Mouse (Mus musculus) liver, adult (tissue): ENCODE data around the gene Gm10974.

Experiments
- GATA4 ChIP-seq: IDR thresholded peaks from 2 replicates; pipeline ENCODE4 v1.6.1; 2014; ENCODE audit warnings: mild to moderate bottlenecking, low read length; ENCODE audit not compliant: insufficient replicate concordance

The Gm10974 gene

GRCm38 (mm10) chr7:66427053-66427436 is 61.3 kb downstream of the Gm10974 start:
- TF ChIP-seq GATA4: no peak

DNA sequence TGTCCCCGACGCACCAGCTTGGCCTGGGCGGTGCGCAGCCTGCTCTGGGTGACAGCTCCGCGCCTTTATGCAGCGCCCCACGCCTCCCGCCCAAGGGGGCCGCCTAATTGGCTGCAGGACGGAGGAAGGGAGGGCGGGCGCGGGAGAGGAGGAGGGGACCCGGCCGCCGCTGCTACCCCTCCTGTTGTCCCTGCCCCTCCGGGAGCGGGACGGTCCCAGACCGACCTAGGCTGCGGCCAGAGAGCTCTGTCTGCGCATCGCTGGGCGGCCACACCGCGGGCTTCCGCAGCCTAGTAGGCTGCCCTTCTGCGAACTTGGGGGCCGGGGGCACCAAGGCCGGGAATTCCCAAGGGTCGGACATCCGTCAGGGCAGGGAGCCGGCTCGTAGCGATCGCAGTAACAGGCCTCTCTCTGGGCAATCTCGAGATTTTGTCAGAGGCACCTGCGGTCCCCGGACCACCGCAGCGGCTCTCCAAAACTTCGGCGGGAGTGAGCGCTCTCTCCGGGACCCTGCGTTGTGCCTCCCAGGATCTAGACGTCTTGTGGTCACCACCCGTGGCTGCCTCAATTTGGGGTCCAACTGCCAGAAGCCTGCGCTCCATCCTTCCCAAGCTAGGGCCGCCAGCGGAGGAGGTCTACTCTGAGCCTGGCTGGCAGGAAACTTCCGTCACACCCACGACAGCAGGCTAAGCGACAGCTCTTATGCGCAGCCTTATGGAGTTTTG is 61.9 kb downstream of the Gm10974 start, which contains the start of gene Aldh1a3:
Gene Aldh1a3 (minus strand): TSS at position 81 of the 725 bp plus-strand sequence.
- no peak for TF ChIP-seq GATA4

- no peak for TF ChIP-seq GATA4
Measured at GRCm38 (mm10) chr7:66434453-66434935, 68.8 kb downstream of the Gm10974 start.
